Mouse (Mus musculus): Measurements from ENCODE around the gene Sec22b. TPM values are rescaled to one million over a fixed set of nuclear protein-coding genes. Genes with fewer than 3 reads are reported as not detected.

Sec22b gene
- polyA plus RNA-seq, 2 experiments: 22.6 to 63.5 TPM

GRCm38 (mm10) chr3:97934331-97935300, 33.6 kb downstream of the Sec22b start:
- Histone ChIP-seq H3K27me3 (ENCODE audit: control insufficient read depth, insufficient read depth, low read length) (no peaks in the 10 kb centered on the region), H3K4me2 (ENCODE audit: low read depth) (no peak overlapping the region), H3K9ac (replicated peaks) (no peak overlapping the region), H3K27ac (no peak overlapping the region), H3K4me3 (ENCODE audit: insufficient read depth in 1 of 2, low read depth in 2 of 2, low read length in 2 of 2) (no peak overlapping the region), H3K36me3 (replicated peaks; ENCODE audit: control insufficient read depth, insufficient read depth, low read depth) (no peaks in the 10 kb centered on the region), H3K4me1 (replicated peaks; ENCODE audit: control insufficient read depth in 2 of 2, insufficient read depth in 2 of 2, low read length in 1 of 2) (peaks cover 10 to 58% of the 10 kb centered on the region in 2 experiments), H3K9me3 (ENCODE audit: control insufficient read depth, low read length) (no peaks in the 10 kb centered on the region)
- 68% methylated on average over 6 of the region's 6 CpGs for WGBS (ENCODE audit: insufficient replicate concordance)
- ATAC-seq (ENCODE audit: insufficient read depth) (no peak), DNase-seq (ENCODE audit: low read depth in 3 of 3, low spot score in 3 of 3) (no peak)
- TF ChIP-seq CTCF (IDR thresholded peaks at IDR 0.05; ENCODE audit: low read depth): no peak
- no peak for TF ChIP-seq EP300 (IDR thresholded peaks at IDR 0.05; ENCODE audit: low read depth)

- peak overlapping the region; percentile 9; the same call in 1 of the 2 replicates for H3K9ac ChIP-seq (replicated peaks)
- peak overlapping the region; percentile 45 for H3K4me2 ChIP-seq (ENCODE audit: low read depth)
- H3K4me1 ChIP-seq (replicated peaks; ENCODE audit: control insufficient read depth in 2 of 2, insufficient read depth in 2 of 2, low read length in 1 of 2): peaks cover 22 to 65% of the 10 kb centered on the region in 2 experiments
- H3K36me3 ChIP-seq (replicated peaks; ENCODE audit: control insufficient read depth, insufficient read depth, low read depth): no peaks in the 10 kb centered on the region
- no peaks in the 10 kb centered on the region for H3K9me3 ChIP-seq (ENCODE audit: control insufficient read depth, low read length)
- no peak; the same call in 1 of the 2 replicates for TF ChIP-seq CTCF (IDR thresholded peaks at IDR 0.05; ENCODE audit: low read depth)
- peak; percentile 45; the same call in 1 of the 2 replicates for TF ChIP-seq EP300 (IDR thresholded peaks at IDR 0.05; ENCODE audit: low read depth)
- ATAC-seq (ENCODE audit: insufficient read depth) (0 out of 2 replicates have a peak, but pooled peaks have one; percentile 41), DNase-seq (ENCODE audit: low read depth in 3 of 3, low spot score in 3 of 3) (no peak)
- no peak overlapping the region for H3K4me3 ChIP-seq (ENCODE audit: insufficient read depth in 1 of 2, low read depth in 2 of 2, low read length in 2 of 2)
- no peak overlapping the region for H3K27ac ChIP-seq
- 13% methylated on average over 17 of the region's 17 CpGs for WGBS (ENCODE audit: insufficient replicate concordance)
- H3K27me3 ChIP-seq (ENCODE audit: control insufficient read depth, insufficient read depth, low read length): no peaks in the 10 kb centered on the region
These were observed 36.3 kb downstream of the Sec22b start for GRCm38 (mm10) chr3:97937068-97937944.

GRCm38 (mm10) chr3:97937945-97938266, 36.9 kb downstream of the Sec22b start:
- TF ChIP-seq EP300 (IDR thresholded peaks at IDR 0.05; ENCODE audit: low read depth) (no peak), CTCF (IDR thresholded peaks at IDR 0.05; ENCODE audit: low read depth) (no peak)
- no peaks in the 10 kb centered on the region for H3K36me3 ChIP-seq (replicated peaks; ENCODE audit: control insufficient read depth, insufficient read depth, low read depth)
- no peak overlapping the region for H3K9ac ChIP-seq (replicated peaks)
- DNase-seq (ENCODE audit: low read depth in 3 of 3, low spot score in 3 of 3) (no peak), ATAC-seq (ENCODE audit: insufficient read depth) (0 out of 2 replicates have a peak, but pooled peaks have one; percentile 16)
- H3K27me3 ChIP-seq (ENCODE audit: control insufficient read depth, insufficient read depth, low read length): no peaks in the 10 kb centered on the region
- no peak overlapping the region for H3K4me3 ChIP-seq (ENCODE audit: insufficient read depth in 1 of 2, low read depth in 2 of 2, low read length in 2 of 2)
- H3K4me1 ChIP-seq (replicated peaks; ENCODE audit: control insufficient read depth in 2 of 2, insufficient read depth in 2 of 2, low read length in 1 of 2): peaks cover 26 to 64% of the 10 kb centered on the region in 2 experiments
- no peak overlapping the region for H3K27ac ChIP-seq
- no peaks in the 10 kb centered on the region for H3K9me3 ChIP-seq (ENCODE audit: control insufficient read depth, low read length)
- 43% methylated on average over 6 of the region's 6 CpGs for WGBS (ENCODE audit: insufficient replicate concordance)
- H3K4me2 ChIP-seq (ENCODE audit: low read depth): peak overlapping the region; percentile 45

- DNase-seq (ENCODE audit: low read depth in 3 of 3, low spot score in 3 of 3) (no peak), ATAC-seq (ENCODE audit: insufficient read depth) (no peak)
- no peak for TF ChIP-seq CTCF (IDR thresholded peaks at IDR 0.05; ENCODE audit: low read depth)
- TF ChIP-seq EP300 (IDR thresholded peaks at IDR 0.05; ENCODE audit: low read depth): no peak
- no peak overlapping the region for H3K4me2 ChIP-seq (ENCODE audit: low read depth)
- no peaks in the 10 kb centered on the region for H3K9me3 ChIP-seq (ENCODE audit: control insufficient read depth, low read length)
- H3K27ac ChIP-seq: no peak overlapping the region; the same call in none of the 2 replicates
- no peak overlapping the region for H3K4me3 ChIP-seq (ENCODE audit: insufficient read depth in 1 of 2, low read depth in 2 of 2, low read length in 2 of 2)
- WGBS (ENCODE audit: insufficient replicate concordance): 61% methylated on average over 7 of the region's 7 CpGs
- H3K27me3 ChIP-seq (ENCODE audit: control insufficient read depth, insufficient read depth, low read length): no peaks in the 10 kb centered on the region
- no peak overlapping the region for H3K9ac ChIP-seq (replicated peaks)
- no peaks in the 10 kb centered on the region for H3K36me3 ChIP-seq (replicated peaks; ENCODE audit: control insufficient read depth, insufficient read depth, low read depth)
- peaks cover 26 to 54% of the 10 kb centered on the region in 2 experiments for H3K4me1 ChIP-seq (replicated peaks; ENCODE audit: control insufficient read depth in 2 of 2, insufficient read depth in 2 of 2, low read length in 1 of 2)
These were observed 38.0 kb downstream of the Sec22b start for GRCm38 (mm10) chr3:97938814-97939526.

Data from liver, embryonic 14.5 days (tissue).